Mouse (Mus musculus): ENCODE measurements around the gene Crls1. TPM values are rescaled to one million over a fixed set of nuclear protein-coding genes. Genes with fewer than 3 reads are reported as not detected.

Gene Crls1
- polyA plus RNA-seq, 1 experiment, result 29.3 TPM

DNA sequence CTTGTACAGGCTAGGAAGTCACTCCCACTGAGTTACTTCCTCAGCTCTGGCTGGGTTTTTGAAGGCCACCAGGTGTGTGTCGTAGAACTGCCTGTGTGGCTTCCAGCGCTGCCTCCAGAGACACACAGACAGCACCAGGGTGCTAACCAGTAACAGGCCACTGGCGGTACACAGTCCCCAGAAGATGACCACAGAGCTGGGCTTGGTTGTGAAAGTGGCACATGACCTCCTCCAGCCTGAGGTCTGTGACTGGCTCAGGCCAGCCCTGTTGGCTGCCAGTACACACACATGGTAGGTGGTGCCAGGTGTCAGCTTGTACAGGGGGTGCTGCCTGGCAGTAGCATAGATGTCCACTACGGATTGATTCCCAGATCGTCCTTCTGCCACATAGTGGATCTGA lies 23.2 kb downstream of the Crls1 start:
- no peak for DNase-seq
- TF ChIP-seq CTCF (IDR thresholded peaks at IDR 0.05; ENCODE audit: borderline replicate concordance, control insufficient read depth, extremely low read depth, insufficient read depth, low read length, poor library complexity), result no peak
- no peak for TF ChIP-seq POLR2A (IDR thresholded peaks at IDR 0.05; ENCODE audit: control insufficient read depth, extremely low read depth, insufficient read depth, low read length, poor library complexity)
- H3K4me3 ChIP-seq (ENCODE audit: control insufficient read depth, insufficient read depth, low read length), result no peak overlapping the region
- H3K36me3 ChIP-seq (ENCODE audit: control insufficient read depth, insufficient read depth, low read length), result no peaks in the 10 kb centered on the region
- 79% methylated on average over 5 of the region's 5 CpGs for WGBS
- H3K27me3 ChIP-seq (ENCODE audit: control insufficient read depth, insufficient read depth, low read length), result no peaks in the 10 kb centered on the region
- no peaks in the 10 kb centered on the region; the same call in 1 of the 2 replicates for H3K4me1 ChIP-seq (replicated peaks; ENCODE audit: control insufficient read depth, insufficient read depth, low read length)
- no peak overlapping the region for H3K27ac ChIP-seq (ENCODE audit: control insufficient read depth, insufficient read depth, low read length)

DNA sequence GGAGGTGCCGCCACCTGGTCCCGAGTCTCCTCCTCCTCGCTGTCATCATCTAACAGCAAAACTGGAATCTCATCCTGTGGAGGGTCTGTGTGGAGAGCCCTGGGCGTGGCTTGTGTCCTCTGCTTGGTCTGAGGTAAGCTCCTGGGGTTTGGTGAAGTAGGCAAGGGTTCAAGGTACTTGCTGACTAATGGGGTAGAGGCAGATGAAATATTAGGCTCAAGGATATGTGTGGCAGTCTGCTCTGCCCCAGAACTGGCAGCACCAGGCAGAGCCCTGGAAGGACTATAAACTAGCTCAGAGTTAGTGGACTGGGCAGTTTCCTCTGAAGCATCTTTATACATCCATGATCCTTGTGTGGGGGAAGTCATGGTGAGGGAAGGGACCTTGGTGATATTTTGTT lies 23.8 kb downstream of the Crls1 start:
- no peak overlapping the region for H3K27ac ChIP-seq (ENCODE audit: control insufficient read depth, insufficient read depth, low read length)
- no peaks in the 10 kb centered on the region for H3K27me3 ChIP-seq (ENCODE audit: control insufficient read depth, insufficient read depth, low read length)
- H3K4me1 ChIP-seq (replicated peaks; ENCODE audit: control insufficient read depth, insufficient read depth, low read length), result no peaks in the 10 kb centered on the region; the same call in 1 of the 2 replicates
- H3K4me3 ChIP-seq (ENCODE audit: control insufficient read depth, insufficient read depth, low read length), result no peak overlapping the region
- no peaks in the 10 kb centered on the region for H3K36me3 ChIP-seq (ENCODE audit: control insufficient read depth, insufficient read depth, low read length)
- no peak for DNase-seq
- 96% methylated on average over 4 of the region's 4 CpGs for WGBS
- no peak for TF ChIP-seq CTCF (IDR thresholded peaks at IDR 0.05; ENCODE audit: borderline replicate concordance, control insufficient read depth, extremely low read depth, insufficient read depth, low read length, poor library complexity)
- TF ChIP-seq POLR2A (IDR thresholded peaks at IDR 0.05; ENCODE audit: control insufficient read depth, extremely low read depth, insufficient read depth, low read length, poor library complexity), result no peak

DNA sequence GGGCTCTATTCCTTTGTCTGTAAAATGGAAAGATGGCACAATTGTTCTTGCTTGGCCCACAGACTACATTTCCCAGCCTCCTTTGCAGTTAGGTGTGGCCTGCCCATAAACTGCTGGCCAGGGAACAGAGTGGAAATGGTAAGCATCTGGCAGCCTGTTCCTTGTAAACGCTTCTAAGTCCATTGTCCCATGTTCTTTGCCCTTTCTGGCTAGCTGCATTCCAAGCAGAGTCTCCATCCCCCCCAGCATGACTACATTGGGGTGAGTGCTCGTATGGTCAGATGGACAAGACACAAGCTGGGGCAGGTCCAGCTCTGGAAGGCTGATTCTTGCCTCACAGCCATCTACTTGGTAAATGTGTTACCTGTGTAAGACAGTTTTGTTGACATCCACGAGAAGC lies 25.2 kb downstream of the Crls1 start:
- Histone ChIP-seq H3K4me1 (replicated peaks; ENCODE audit: control insufficient read depth, insufficient read depth, low read length) (no peaks in the 10 kb centered on the region; the same call in 1 of the 2 replicates), H3K27me3 (ENCODE audit: control insufficient read depth, insufficient read depth, low read length) (no peaks in the 10 kb centered on the region), H3K36me3 (ENCODE audit: control insufficient read depth, insufficient read depth, low read length) (no peaks in the 10 kb centered on the region), H3K4me3 (ENCODE audit: control insufficient read depth, insufficient read depth, low read length) (no peak overlapping the region), H3K27ac (ENCODE audit: control insufficient read depth, insufficient read depth, low read length) (no peak overlapping the region)
- 94% methylated on average over 3 of the region's 3 CpGs for WGBS
- DNase-seq, result no peak
- TF ChIP-seq POLR2A (IDR thresholded peaks at IDR 0.05; ENCODE audit: control insufficient read depth, extremely low read depth, insufficient read depth, low read length, poor library complexity) (no peak), CTCF (IDR thresholded peaks at IDR 0.05; ENCODE audit: borderline replicate concordance, control insufficient read depth, extremely low read depth, insufficient read depth, low read length, poor library complexity) (no peak)

DNA sequence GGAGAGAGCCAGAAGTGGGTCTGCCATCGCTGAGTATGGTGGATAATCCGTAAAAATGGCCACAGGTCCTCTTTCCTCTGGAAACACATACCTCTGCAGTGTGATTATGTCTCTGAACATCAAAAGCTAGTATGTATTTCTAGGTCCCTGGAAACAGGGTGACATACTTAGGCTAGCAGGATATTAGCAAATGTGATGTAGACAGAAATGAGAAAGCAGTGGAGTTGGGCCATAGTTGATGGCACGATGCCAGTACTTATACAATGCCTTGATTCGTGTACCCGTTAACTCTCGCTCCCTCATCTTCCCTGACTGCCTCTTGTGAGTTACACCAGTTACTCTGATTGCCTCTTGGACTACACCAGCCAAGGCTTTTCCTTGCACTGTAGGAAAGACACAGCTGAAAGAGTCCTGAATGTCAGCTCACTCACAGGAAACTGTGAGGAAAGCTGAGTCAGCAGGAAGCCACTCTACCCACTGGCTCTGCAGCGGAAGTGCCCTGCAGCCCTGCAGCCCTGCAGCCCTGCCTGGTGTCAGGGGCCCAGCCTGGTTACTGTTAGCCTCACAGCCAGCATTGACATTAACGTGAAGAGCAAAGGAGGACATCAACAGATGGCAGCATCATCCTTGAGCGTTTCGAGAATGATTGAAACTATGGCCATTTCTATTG lies 27.3 kb downstream of the Crls1 start:
- peak; percentile 22 for DNase-seq
- H3K36me3 ChIP-seq (ENCODE audit: control insufficient read depth, insufficient read depth, low read length), result no peaks in the 10 kb centered on the region
- no peaks in the 10 kb centered on the region; the same call in 1 of the 2 replicates for H3K4me1 ChIP-seq (replicated peaks; ENCODE audit: control insufficient read depth, insufficient read depth, low read length)
- no peaks in the 10 kb centered on the region for H3K27me3 ChIP-seq (ENCODE audit: control insufficient read depth, insufficient read depth, low read length)
- WGBS, result 49% methylated on average over 10 of the region's 10 CpGs
- TF ChIP-seq CTCF (IDR thresholded peaks at IDR 0.05; ENCODE audit: borderline replicate concordance, control insufficient read depth, extremely low read depth, insufficient read depth, low read length, poor library complexity) (no peak), POLR2A (IDR thresholded peaks at IDR 0.05; ENCODE audit: control insufficient read depth, extremely low read depth, insufficient read depth, low read length, poor library complexity) (no peak)
- H3K27ac ChIP-seq (ENCODE audit: control insufficient read depth, insufficient read depth, low read length), result no peak overlapping the region
- no peak overlapping the region for H3K4me3 ChIP-seq (ENCODE audit: control insufficient read depth, insufficient read depth, low read length)

DNA sequence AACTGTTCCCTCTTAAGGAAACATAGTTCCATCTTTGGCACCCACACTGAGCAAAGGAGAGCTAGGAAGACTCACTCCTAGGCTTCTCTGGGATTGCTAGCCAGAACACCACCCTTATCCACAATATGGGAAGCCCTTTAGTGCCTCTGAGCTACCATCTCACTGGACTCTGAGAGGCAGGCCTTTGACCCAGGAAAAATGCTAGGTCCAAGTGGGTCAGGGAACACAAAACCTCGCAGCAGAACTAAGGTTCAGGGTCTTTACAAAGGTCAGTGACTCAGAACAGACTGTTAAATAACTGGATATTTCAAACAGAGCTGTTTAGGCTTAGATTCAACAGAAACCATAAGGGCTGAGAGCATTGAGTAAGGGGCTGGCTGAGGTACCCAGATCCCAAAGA lies 30.5 kb downstream of the Crls1 start:
- H3K4me3 ChIP-seq (ENCODE audit: control insufficient read depth, insufficient read depth, low read length), result no peak overlapping the region
- WGBS, result 76% methylated on average over 1 of the region's 1 CpGs
- TF ChIP-seq CTCF (IDR thresholded peaks at IDR 0.05; ENCODE audit: borderline replicate concordance, control insufficient read depth, extremely low read depth, insufficient read depth, low read length, poor library complexity), result no peak
- TF ChIP-seq POLR2A (IDR thresholded peaks at IDR 0.05; ENCODE audit: control insufficient read depth, extremely low read depth, insufficient read depth, low read length, poor library complexity), result no peak
- H3K4me1 ChIP-seq (replicated peaks; ENCODE audit: control insufficient read depth, insufficient read depth, low read length), result peaks cover 3% of the 10 kb centered on the region
- DNase-seq, result no peak
- H3K27me3 ChIP-seq (ENCODE audit: control insufficient read depth, insufficient read depth, low read length), result no peaks in the 10 kb centered on the region
- H3K36me3 ChIP-seq (ENCODE audit: control insufficient read depth, insufficient read depth, low read length), result no peaks in the 10 kb centered on the region
- no peak overlapping the region for H3K27ac ChIP-seq (ENCODE audit: control insufficient read depth, insufficient read depth, low read length)

DNA sequence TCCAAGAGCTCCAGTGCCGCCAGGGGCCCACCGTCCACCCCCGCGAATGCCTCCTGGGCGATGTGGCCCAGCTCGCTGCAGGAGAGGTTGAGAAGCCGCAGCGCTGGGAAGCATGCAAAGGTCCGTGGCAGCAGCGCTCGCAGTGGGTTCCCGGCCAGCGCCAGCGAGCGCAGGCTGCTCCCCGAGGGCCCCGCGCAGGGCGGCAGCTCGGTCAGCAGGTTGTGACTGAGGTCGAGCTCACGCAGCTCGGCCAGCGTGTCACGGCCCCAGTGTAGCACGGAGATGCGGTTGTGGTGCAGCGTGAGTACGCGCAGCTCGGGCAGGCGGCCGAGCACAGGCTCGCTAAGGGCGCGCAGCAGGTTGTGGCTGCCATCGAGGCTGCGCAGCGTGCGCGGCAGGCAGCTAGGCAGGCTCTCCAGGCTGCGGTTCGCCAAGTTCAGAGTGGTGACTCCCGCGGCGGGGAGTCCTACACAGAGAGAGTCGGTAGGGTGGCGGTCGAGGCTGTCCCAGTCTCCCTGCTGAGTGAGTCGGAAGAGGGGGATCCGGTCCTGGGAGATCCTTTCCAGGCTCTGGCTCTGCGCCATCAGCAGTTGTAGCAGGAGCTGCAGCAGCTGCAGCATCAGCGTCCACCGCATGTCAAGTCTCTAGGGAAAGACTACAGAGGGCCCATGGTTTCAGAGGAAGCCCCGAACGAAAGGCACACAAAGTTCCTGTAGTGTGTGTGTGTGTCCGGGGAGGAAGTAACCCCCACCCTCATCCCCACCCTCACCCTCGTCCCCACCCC lies 33.0 kb downstream of the Crls1 start:
- Histone ChIP-seq H3K4me1 (replicated peaks; ENCODE audit: control insufficient read depth, insufficient read depth, low read length) (peaks cover 3% of the 10 kb centered on the region), H3K4me3 (ENCODE audit: control insufficient read depth, insufficient read depth, low read length) (peak overlapping the region; percentile 45), H3K36me3 (ENCODE audit: control insufficient read depth, insufficient read depth, low read length) (no peaks in the 10 kb centered on the region), H3K27me3 (ENCODE audit: control insufficient read depth, insufficient read depth, low read length) (no peaks in the 10 kb centered on the region), H3K27ac (ENCODE audit: control insufficient read depth, insufficient read depth, low read length) (no peak overlapping the region)
- under 1% methylated on average over 58 of the region's 58 CpGs for WGBS
- DNase-seq, result peak; percentile 8
- TF ChIP-seq POLR2A (IDR thresholded peaks at IDR 0.05; ENCODE audit: control insufficient read depth, extremely low read depth, insufficient read depth, low read length, poor library complexity), result no peak
- TF ChIP-seq CTCF (IDR thresholded peaks at IDR 0.05; ENCODE audit: borderline replicate concordance, control insufficient read depth, extremely low read depth, insufficient read depth, low read length, poor library complexity), result 0 out of 2 replicates have a peak, but pooled peaks have one; percentile 12

All from thymus, adult 2 months (tissue).